In the genomic region with DNA sequence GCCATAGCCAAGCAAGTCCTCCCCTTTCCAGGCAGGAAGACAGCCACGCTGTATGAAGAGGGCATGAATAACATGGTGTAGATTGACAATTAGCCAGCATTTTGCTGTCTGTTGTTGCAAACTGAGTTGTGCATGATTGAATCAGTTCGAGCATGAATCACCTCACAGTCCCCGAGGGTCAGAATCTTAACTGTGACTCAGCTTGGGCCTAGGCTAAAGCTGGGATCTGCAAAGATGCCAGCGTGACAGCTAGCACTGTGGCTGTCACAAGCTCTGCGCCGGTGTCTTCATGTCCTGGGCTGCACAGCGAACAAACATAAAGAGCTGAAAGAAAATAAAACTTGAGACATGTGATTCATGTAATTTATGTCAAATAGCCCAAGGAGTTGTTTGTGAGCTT, we compare ENCODE assay signal across 27 mouse cellular contexts. TPM values are rescaled to one million over a fixed set of nuclear protein-coding genes. Genes with fewer than 3 reads are reported as not detected.
DNase-seq lines count a peak whose midpoint lies in the region; ATAC-seq lines count a peak whose summit lies in the region.
"Had no signal": no experiment of that assay in that cellular context is flagged by ENCODE, and none has a peak within 500 bp of the region (broad histone marks: within the 10 kb centered on the region; RNA-seq: fewer than 3 reads in every experiment).

No protein-coding gene starts in this region.

- no peak overlapping the region for H3K4me2 ChIP-seq in midbrain, embryonic 13.5 days (replicated peaks)
- H3K4me2 ChIP-seq: embryonic facial prominence, embryonic 13.5 days; forebrain, embryonic 15.5 days; heart, embryonic 11.5 days; heart, embryonic 15.5 days; hindbrain, embryonic 14.5 days; intestine, embryonic 15.5 days had no signal

- no peak for ATAC-seq in midbrain, embryonic 13.5 days
- ATAC-seq: activated CD4-positive, CD25-positive, alpha-beta regulatory T cell, adult 4 months; CD4-positive, CD25-positive, alpha-beta regulatory T cell, adult 4 months; forebrain, embryonic 15.5 days; intestine, embryonic 15.5 days had no signal

- peaks cover 3% of the 10 kb centered on the region; the same call in 1 of the 2 replicates for H3K4me1 ChIP-seq in midbrain, embryonic 13.5 days (replicated peaks)
- peaks cover 5% of the 10 kb centered on the region; the same call in 1 of the 2 replicates for H3K4me1 ChIP-seq in heart, embryonic 10.5 days
- H3K4me1 ChIP-seq: embryonic facial prominence, embryonic 13.5 days; forebrain, embryonic 10.5 days; forebrain, embryonic 15.5 days; heart, embryonic 15.5 days; hindbrain, embryonic 10.5 days; intestine, embryonic 15.5 days had no signal

- DNase-seq in 3T3-L1 (ENCODE audit: low read depth, low spot score), result peak; percentile 73
- DNase-seq in Muller cell, postnatal 12 days (ENCODE audit: inconsistent ontology term), result peak; percentile 34
- peak; percentile 54 for DNase-seq in adrenal gland, adult 8-10 months
- peak; percentile 52 to 59 for DNase-seq in adrenal gland, postnatal 36 days
- DNase-seq in lung, postnatal 25 days (ENCODE audit: low spot score), result no peak
- no peak for DNase-seq in heart, embryonic 10.5 days (ENCODE audit: low spot score)
- no peak for DNase-seq in yolk sac, embryonic 10.5 days (ENCODE audit: low spot score)
- DNase-seq: B cell, adult 2 months; cerebellum, adult 18-20 months; cerebellum, adult 9-11 months; cerebellum, postnatal 36 days; gastrocnemius, postnatal 36 days; heart, adult 18-20 months; heart, postnatal 14 days; kidney, adult 18-20 months had no signal

- no peak overlapping the region for H3K27ac ChIP-seq in midbrain, embryonic 13.5 days
- H3K27ac ChIP-seq in heart, embryonic 10.5 days, result no peak overlapping the region
- H3K27ac ChIP-seq: embryonic facial prominence, embryonic 13.5 days; forebrain, embryonic 10.5 days; forebrain, embryonic 15.5 days; heart, embryonic 15.5 days; hindbrain, embryonic 10.5 days; hindbrain, embryonic 14.5 days; intestine, embryonic 15.5 days had no signal

- no peak overlapping the region for H3K4me3 ChIP-seq in midbrain, embryonic 13.5 days (replicated peaks)
- H3K4me3 ChIP-seq in heart, embryonic 10.5 days, result no peak overlapping the region
- H3K4me3 ChIP-seq: embryonic facial prominence, embryonic 13.5 days; forebrain, embryonic 10.5 days; forebrain, embryonic 15.5 days; heart, embryonic 15.5 days; hindbrain, embryonic 10.5 days; intestine, embryonic 15.5 days had no signal

- no peaks in the 10 kb centered on the region; the same call in 1 of the 2 replicates for H3K9me3 ChIP-seq in midbrain, embryonic 13.5 days
- no peaks in the 10 kb centered on the region; the same call in 1 of the 2 replicates for H3K9me3 ChIP-seq in heart, embryonic 10.5 days
- H3K9me3 ChIP-seq: embryonic facial prominence, embryonic 13.5 days; forebrain, embryonic 15.5 days; heart, embryonic 15.5 days; hindbrain, embryonic 10.5 days; intestine, embryonic 15.5 days had no signal

- H3K9ac ChIP-seq in midbrain, embryonic 13.5 days (replicated peaks), result no peak overlapping the region
- H3K9ac ChIP-seq: embryonic facial prominence, embryonic 13.5 days; forebrain, embryonic 15.5 days; heart, embryonic 15.5 days; hindbrain, embryonic 14.5 days; intestine, embryonic 15.5 days had no signal

- 91% methylated on average over 7 of the region's 7 CpGs for whole genome bisulfite sequencing in midbrain, embryonic 13.5 days
- WGBS in heart, embryonic 10.5 days, result 90% methylated on average over 7 of the region's 7 CpGs

- no peaks in the 10 kb centered on the region for H3K27me3 ChIP-seq in midbrain, embryonic 13.5 days
- H3K27me3 ChIP-seq in heart, embryonic 10.5 days (ENCODE audit: insufficient read depth, poor library complexity, severe bottlenecking), result no peaks in the 10 kb centered on the region
- H3K27me3 ChIP-seq: embryonic facial prominence, embryonic 13.5 days; forebrain, embryonic 15.5 days; heart, embryonic 15.5 days; intestine, embryonic 15.5 days had no signal

- no peaks in the 10 kb centered on the region for H3K36me3 ChIP-seq in midbrain, embryonic 13.5 days
- H3K36me3 ChIP-seq in heart, embryonic 10.5 days, result no peaks in the 10 kb centered on the region
- H3K36me3 ChIP-seq: embryonic facial prominence, embryonic 13.5 days; forebrain, embryonic 10.5 days; forebrain, embryonic 15.5 days; heart, embryonic 15.5 days; hindbrain, embryonic 10.5 days; intestine, embryonic 15.5 days had no signal

RNA-seq across cellular contexts. Expression of gene Diras2, which starts 42.3 kb away (rescaled TPM):
- 1 to 10 TPM; 4.0 to 5.9 (median 4.8) TPM for total RNA-seq in adrenal gland, adult 8-10 months (2022)
- total RNA-seq in adrenal gland, postnatal 36 days (2021), result 1 to 10 TPM; 3.8 to 4.3 TPM
- polyA plus RNA-seq in midbrain, embryonic 13.5 days (2015; fragmentation: Nextera tagmentation; extraction: Ambion mirVana), result 1.6 and 1.8 TPM in 2 replicates
- polyA plus RNA-seq in heart, embryonic 10.5 days (2016; fragmentation: Nextera tagmentation; extraction: Ambion mirVana), result 1.0 and 1.1 TPM in 2 replicates
- total RNA-seq: MEL had no signal
- polyA plus RNA-seq: activated CD4-positive, CD25-positive, alpha-beta regulatory T cell, adult 4 months; CD4-positive, CD25-positive, alpha-beta regulatory T cell, adult 4 months had no signal

Comparison
In these comparisons a context has a peak if more than half of its experiments do, and no peak if none do; other contexts are left out.
1. DNase-seq: peak in 3T3-L1 (single experiment), Muller cell, postnatal 12 days (single experiment), adrenal gland, adult 8-10 months (single experiment) and adrenal gland, postnatal 36 days (2 of 2); none in lung, postnatal 25 days (single experiment), heart, embryonic 10.5 days (single experiment) and yolk sac, embryonic 10.5 days (single experiment).